In genomic region chr17:29623488-29623887, GRCm38 (mm10) we compare ENCODE assay signal across 22 mouse cellular contexts.
"Had no signal": no experiment of that assay in that cellular context is flagged by ENCODE, and none has a peak within 500 bp of the region (broad histone marks: within the 10 kb centered on the region; RNA-seq: fewer than 3 reads in every experiment).

No protein-coding gene starts in this region.

- DNase-seq: heart, postnatal 10 days; heart, postnatal 14 days; heart, postnatal 36 days; heart, postnatal 4 days; kidney, adult 11 months; kidney, adult 18-20 months; kidney, adult 2 months; kidney, adult 8-10 months; kidney, adult 9 months; kidney, postnatal 10 days; kidney, postnatal 14 days; kidney, postnatal 25 days; kidney, postnatal 36 days; kidney, postnatal 4 days; layer of hippocampus, adult 9-11 months; layer of hippocampus, postnatal 36 days had no signal

- ATAC-seq: hindbrain, embryonic 16.5 days; hindbrain, postnatal 0 days; inflammation-experienced regulatory T-cells, adult 6 months; intestine, embryonic 15.5 days; intestine, embryonic 16.5 days; intestine, postnatal 0 days had no signal
